Mouse (Mus musculus) kidney, adult 2 months (tissue): ENCODE results near the gene Krt6b. TPM values are rescaled to one million over a fixed set of nuclear protein-coding genes. Genes with fewer than 3 reads are reported as not detected.

Source experiments
- DNase-seq: peaks from one replicate; pipeline ENCODE4 v3.0.0; 2021
- H3K27ac ChIP-seq: fragments of 200-500 bp; 2 replicates; pipeline ENCODE4 v1.5.1; 2012; ENCODE audit warnings: low read depth, low read length, control low read depth, inconsistent platforms; ENCODE audit not compliant: insufficient read depth
- H3K27me3 ChIP-seq: fragments of 200-500 bp; replicated peaks from 2 replicates; pipeline ENCODE4 v1.6.1; 2012; ENCODE audit warnings: mild to moderate bottlenecking, moderate library complexity, low read length, inconsistent platforms; ENCODE audit not compliant: control insufficient read depth, insufficient read depth
- H3K36me3 ChIP-seq: fragments of 200-500 bp; 2 replicates; pipeline ENCODE4 v1.6.1; 2012; ENCODE audit warnings: mild to moderate bottlenecking, moderate library complexity, low read length, inconsistent platforms; ENCODE audit not compliant: control insufficient read depth, insufficient read depth
- H3K4me1 ChIP-seq: fragments of 200-500 bp; 2 replicates; pipeline ENCODE4 v1.6.1; 2011; ENCODE audit warnings: low read length; ENCODE audit not compliant: control insufficient read depth, insufficient read depth
- H3K4me3 ChIP-seq: fragments of 200-500 bp; 2 replicates; pipeline ENCODE4 v1.5.1; 2011; ENCODE audit warnings: mild to moderate bottlenecking, low read depth, low read length, control low read depth; ENCODE audit not compliant: insufficient read depth
- CTCF ChIP-seq: fragments of 200-500 bp; conservative IDR thresholded peaks from 2 replicates; pipeline ENCODE4 v1.5.1; 2011; ENCODE audit warnings: low read depth, mild to moderate bottlenecking, control low read depth, low read length, moderate library complexity, mixed read lengths; ENCODE audit not compliant: insufficient read depth, insufficient read length
- POLR2A ChIP-seq: fragments of 200-500 bp; IDR thresholded peaks from one replicate; pipeline ENCODE4 v1.6.1; 2011; ENCODE audit warnings: low read depth, low read length, control low read depth
- WGBS: fragments of 180-500 bp; shearing (Covaris S2); methylation state at CpG from one replicate; pipeline ENCODE4 v1.1.7; 2018; 5-methylcytosine and 5-hydroxymethylcytosine counted together
- polyA plus RNA-seq: library from polyadenylated mRNA; depleted of rRNA; stranded (reverse); fragments of >200 nt; gene quantifications from 2 replicates; pipeline ENCODE4 v1.2.3, GENCODE M21; 2012; rRNA removed

Gene Krt6b
- polyA plus RNA-seq: not detected in 2 replicates

GRCm38 (mm10) chr15:101680187-101680586 lies at the start of gene Krt6b:
Krt6b (minus strand) TSS chr15:101680287.
- H3K4me1 ChIP-seq: no peaks in the 10 kb centered on the region
- TF ChIP-seq CTCF (no peak), POLR2A (no peak)
- 94% methylated on average over 2 of the region's 2 CpGs for WGBS
- H3K4me3 ChIP-seq: no peak within 1 kb of the TSS
- H3K27me3 ChIP-seq: no peaks in the 10 kb centered on the region
- no peak for DNase-seq
- H3K36me3 ChIP-seq: no peaks in the 10 kb centered on the region
- no peak within 1 kb of the TSS for H3K27ac ChIP-seq

- no peak for DNase-seq
- H3K27ac ChIP-seq: no peak overlapping the region
- H3K36me3 ChIP-seq: no peaks in the 10 kb centered on the region
- WGBS: 39% methylated on average over 5 of the region's 5 CpGs
- no peaks in the 10 kb centered on the region for H3K4me1 ChIP-seq
- TF ChIP-seq POLR2A: no peak
- no peak for TF ChIP-seq CTCF
- no peak overlapping the region for H3K4me3 ChIP-seq
- no peaks in the 10 kb centered on the region for H3K27me3 ChIP-seq
Observed at GRCm38 (mm10) chr15:101724686-101725085, 44.6 kb upstream of the Krt6b start.

- WGBS: 75% methylated on average over 3 of the region's 3 CpGs
- H3K27me3 ChIP-seq: no peaks in the 10 kb centered on the region
- no peak overlapping the region for H3K4me3 ChIP-seq
- no peak for DNase-seq
- no peaks in the 10 kb centered on the region for H3K36me3 ChIP-seq
- no peak overlapping the region for H3K27ac ChIP-seq
- no peak for TF ChIP-seq CTCF
- H3K4me1 ChIP-seq: no peaks in the 10 kb centered on the region
Observed at GRCm38 (mm10) chr15:101715831-101716230, 35.7 kb upstream of the Krt6b start.

GRCm38 (mm10) chr15:101714356-101714755 lies 34.3 kb upstream of the Krt6b start:
- H3K36me3 ChIP-seq: no peaks in the 10 kb centered on the region
- no peak for DNase-seq
- H3K4me1 ChIP-seq: no peaks in the 10 kb centered on the region
- no peaks in the 10 kb centered on the region for H3K27me3 ChIP-seq
- no peak overlapping the region for H3K4me3 ChIP-seq
- 78% methylated on average over 5 of the region's 5 CpGs for WGBS
- no peak overlapping the region for H3K27ac ChIP-seq
- TF ChIP-seq CTCF (no peak), POLR2A (no peak)

GRCm38 (mm10) chr15:101713731-101714130 lies 33.6 kb upstream of the Krt6b start:
- H3K36me3 ChIP-seq: no peaks in the 10 kb centered on the region
- H3K4me3 ChIP-seq: no peak overlapping the region
- no peaks in the 10 kb centered on the region for H3K27me3 ChIP-seq
- DNase-seq: no peak
- 89% methylated on average over 8 of the region's 8 CpGs for WGBS
- H3K27ac ChIP-seq: no peak overlapping the region
- no peaks in the 10 kb centered on the region for H3K4me1 ChIP-seq
- TF ChIP-seq CTCF: no peak
- TF ChIP-seq POLR2A: no peak

GRCm38 (mm10) chr15:101712720-101713119 lies 32.6 kb upstream of the Krt6b start, which contains the start of gene Krt5:
Krt5 (minus strand) TSS chr15:101712898.
- Histone ChIP-seq H3K27me3 (no peaks in the 10 kb centered on the region), H3K4me1 (no peaks in the 10 kb centered on the region), H3K27ac (no peak within 1 kb of the TSS), H3K4me3 (no peak within 1 kb of the TSS), H3K36me3 (no peaks in the 10 kb centered on the region)
- WGBS: 61% methylated on average over 13 of the region's 13 CpGs
- TF ChIP-seq POLR2A (no peak), CTCF (no peak)
- no peak for DNase-seq

GRCm38 (mm10) chr15:101708683-101709082 lies 28.6 kb upstream of the Krt6b start:
- TF ChIP-seq POLR2A (no peak), CTCF (0 out of 2 replicates have a peak, but pooled peaks have one; percentile 7)
- Histone ChIP-seq H3K27me3 (no peaks in the 10 kb centered on the region), H3K36me3 (no peaks in the 10 kb centered on the region), H3K4me3 (no peak overlapping the region), H3K4me1 (no peaks in the 10 kb centered on the region), H3K27ac (no peak overlapping the region)
- no peak for DNase-seq
- 67% methylated on average over 11 of the region's 11 CpGs for WGBS
